Mouse (Mus musculus) ES-E14 (cell line): ENCODE data around the gene Ckm.

Experiments used
- CHD2 ChIP-seq: IDR thresholded peaks from 2 replicates; pipeline ENCODE4 v1.6.1; 2014; ENCODE audit warnings: mild to moderate bottlenecking, low read depth, low read length, inconsistent platforms
- HCFC1 ChIP-seq: IDR thresholded peaks from 2 replicates; pipeline ENCODE4 v1.6.1; 2012; ENCODE audit warnings: low read length, inconsistent platforms, borderline replicate concordance; ENCODE audit not compliant: insufficient read depth
- MAFK ChIP-seq: IDR thresholded peaks from 2 replicates; pipeline ENCODE4 v1.6.1; 2014; ENCODE audit warnings: mild to moderate bottlenecking, low read depth, low read length, inconsistent platforms; ENCODE audit not compliant: insufficient read depth
- ZC3H11A ChIP-seq: IDR thresholded peaks from 2 replicates; pipeline ENCODE4 v1.6.1; 2012; ENCODE audit warnings: low read depth, mild to moderate bottlenecking, inconsistent platforms, low read length, borderline replicate concordance
- ZNF384 ChIP-seq: IDR thresholded peaks from 2 replicates; pipeline ENCODE4 v1.6.1; 2012; ENCODE audit warnings: low read depth, low read length, inconsistent platforms

DNA sequence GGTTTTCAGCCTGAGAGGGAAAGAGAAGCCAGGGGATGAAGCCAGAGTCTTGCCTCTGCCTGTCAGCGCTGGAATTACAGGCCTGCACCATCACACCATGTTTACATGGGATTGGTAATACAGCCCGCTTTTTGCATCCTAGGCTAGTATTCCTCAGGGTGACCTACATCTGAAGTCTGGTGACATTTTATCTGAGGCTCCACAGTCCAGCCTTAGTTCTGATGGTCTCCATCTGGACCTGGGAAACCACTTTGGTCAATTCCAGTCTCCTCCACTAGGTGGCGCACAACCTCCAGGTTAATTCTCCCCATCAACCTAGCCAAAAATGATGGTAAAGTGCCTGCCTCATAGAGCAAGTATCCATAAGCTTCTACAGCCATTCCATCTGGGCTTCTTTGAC, 38.8 kb downstream of the Ckm start:
- TF ChIP-seq MAFK (no peak), ZC3H11A (no peak), HCFC1 (no peak), ZNF384 (no peak), CHD2 (no peak)
